Comparison of ENCODE assay signal across 9 mouse cellular contexts in genomic region chr5:119626662-119627061, GRCm38 (mm10). TPM values are rescaled to one million over a fixed set of nuclear protein-coding genes. Genes with fewer than 3 reads are reported as not detected.
DNase-seq lines count a peak whose midpoint lies in the region; ATAC-seq and TF ChIP-seq lines count a peak whose summit lies in the region.
"Had no signal": no experiment of that assay in that cellular context is flagged by ENCODE, and none has a peak within 500 bp of the region (broad histone marks: within the 10 kb centered on the region; RNA-seq: fewer than 3 reads in every experiment).

No protein-coding gene starts in this region.

- H3K9me3 ChIP-seq in heart, embryonic 11.5 days (replicated peaks; ENCODE audit: control insufficient read depth, low read length): no peaks in the 10 kb centered on the region
- no peaks in the 10 kb centered on the region for H3K9me3 ChIP-seq in heart, embryonic 14.5 days (ENCODE audit: control insufficient read depth, low read length)
- no peaks in the 10 kb centered on the region for H3K9me3 ChIP-seq in limb, embryonic 15.5 days
- no peaks in the 10 kb centered on the region for H3K9me3 ChIP-seq in stomach, postnatal 0 days (ENCODE audit: control insufficient read depth, low read length)

- H3K9ac ChIP-seq in heart, embryonic 11.5 days (ENCODE audit: low read depth, low read length): no peak overlapping the region
- no peak overlapping the region for H3K9ac ChIP-seq in heart, embryonic 14.5 days (ENCODE audit: low read length)
- no peak overlapping the region for H3K9ac ChIP-seq in limb, embryonic 15.5 days
- H3K9ac ChIP-seq in stomach, postnatal 0 days (ENCODE audit: low read length): no peak overlapping the region

- ATAC-seq in heart, embryonic 11.5 days (replicated peaks; ENCODE audit: insufficient number of reproducible peaks, low FRiP score, low TSS enrichment): no peak
- no peak for ATAC-seq in heart, embryonic 14.5 days (ENCODE audit: insufficient number of reproducible peaks, insufficient read depth, low FRiP score, low read depth)
- ATAC-seq in limb, embryonic 15.5 days (ENCODE audit: insufficient number of reproducible peaks, low FRiP score, low TSS enrichment, low read depth): no peak
- no peak for ATAC-seq in stomach, postnatal 0 days (ENCODE audit: low FRiP score, low TSS enrichment)

- H3K4me1 ChIP-seq in heart, embryonic 11.5 days (ENCODE audit: control insufficient read depth, insufficient read depth, low read length): 0 out of 2 replicates have a peak, but pooled peaks cover 6% of the 10 kb centered on the region
- peaks cover 5 to 12% of the 10 kb centered on the region in 2 experiments; a peak in 3 of 4 replicates for H3K4me1 ChIP-seq in heart, embryonic 14.5 days (ENCODE audit: control insufficient read depth in 2 of 2, insufficient read depth in 2 of 2, low read length in 2 of 2)
- peaks cover 37% of the 10 kb centered on the region for H3K4me1 ChIP-seq in limb, embryonic 15.5 days
- H3K4me1 ChIP-seq in stomach, postnatal 0 days (replicated peaks; ENCODE audit: control insufficient read depth, insufficient read depth): 0 out of 2 replicates have a peak, but pooled peaks cover 3% of the 10 kb centered on the region

- peak overlapping the region; percentile 16; the same call in 1 of the 2 replicates for H3K4me3 ChIP-seq in heart, embryonic 11.5 days (ENCODE audit: low read depth, low read length)
- peak overlapping the region in 1 of 2 experiments; percentile 22; a peak in 3 of 4 replicates for H3K4me3 ChIP-seq in heart, embryonic 14.5 days (ENCODE audit: control insufficient read depth in 1 of 2, insufficient read depth in 1 of 2, low read depth in 1 of 2, low read length in 2 of 2)
- H3K4me3 ChIP-seq in limb, embryonic 15.5 days: peak overlapping the region; percentile 18
- H3K4me3 ChIP-seq in stomach, postnatal 0 days (ENCODE audit: low read depth, low read length): no peak overlapping the region; the same call in 1 of the 2 replicates

- 7% methylated on average over 22 of the region's 22 CpGs for WGBS in heart, embryonic 11.5 days (ENCODE audit: insufficient replicate concordance)
- 5% methylated on average over 22 of the region's 22 CpGs for WGBS in heart, embryonic 14.5 days
- WGBS in limb, embryonic 15.5 days: 10% methylated on average over 22 of the region's 22 CpGs
- whole genome bisulfite sequencing in stomach, postnatal 0 days: 6% methylated on average over 22 of the region's 22 CpGs

- DNase-seq in heart, adult 8-10 months (ENCODE audit: low spot score): no peak
- DNase-seq in adrenal gland, postnatal 14 days: peak; percentile 76
- DNase-seq in stomach, postnatal 0 days (ENCODE audit: low spot score): peak; percentile 34
- no peak for DNase-seq in cerebellum, adult 9-11 months
- DNase-seq in layer of hippocampus, adult 18-20 months (ENCODE audit: low spot score in 2 of 2): no peak

- no peak overlapping the region for H3K27ac ChIP-seq in heart, embryonic 11.5 days (ENCODE audit: low read depth, low read length)
- no peak overlapping the region for H3K27ac ChIP-seq in heart, embryonic 14.5 days (replicated peaks in 1 of 2; ENCODE audit: control insufficient read depth in 1 of 2, insufficient read depth in 1 of 2, low read depth in 2 of 2, low read length in 2 of 2)
- peak overlapping the region; percentile 17; the same call in 1 of the 2 replicates for H3K27ac ChIP-seq in limb, embryonic 15.5 days
- H3K27ac ChIP-seq in stomach, postnatal 0 days (replicated peaks): no peak overlapping the region

- H3K36me3 ChIP-seq in heart, embryonic 11.5 days (ENCODE audit: control insufficient read depth, insufficient read depth, low read length): no peaks in the 10 kb centered on the region
- H3K36me3 ChIP-seq in heart, embryonic 14.5 days (ENCODE audit: control insufficient read depth, insufficient read depth, low read length): no peaks in the 10 kb centered on the region
- no peaks in the 10 kb centered on the region for H3K36me3 ChIP-seq in limb, embryonic 15.5 days
- H3K36me3 ChIP-seq in stomach, postnatal 0 days (ENCODE audit: control insufficient read depth, insufficient read depth, low read length): no peaks in the 10 kb centered on the region

- TF ChIP-seq CTCF in stomach, postnatal 0 days (IDR thresholded peaks at IDR 0.05; ENCODE audit: low read depth): no peak

- peaks cover 59% of the 10 kb centered on the region for H3K27me3 ChIP-seq in heart, embryonic 11.5 days (ENCODE audit: control insufficient read depth, insufficient read depth, low read length)
- H3K27me3 ChIP-seq in heart, embryonic 14.5 days (ENCODE audit: control insufficient read depth, insufficient read depth, low read length): peaks cover 77% of the 10 kb centered on the region
- peaks cover 64% of the 10 kb centered on the region for H3K27me3 ChIP-seq in limb, embryonic 15.5 days
- peaks cover 2% of the 10 kb centered on the region; the same call in 1 of the 2 replicates for H3K27me3 ChIP-seq in stomach, postnatal 0 days (ENCODE audit: control insufficient read depth, insufficient read depth, low read length)

- TF ChIP-seq EP300 in stomach, postnatal 0 days (optimal IDR thresholded peaks at IDR 0.05): no peak

- peak overlapping the region; percentile 47 for H3K4me2 ChIP-seq in heart, embryonic 11.5 days
- H3K4me2 ChIP-seq in heart, embryonic 14.5 days (ENCODE audit: low read length): peak overlapping the region; percentile 44
- peak overlapping the region; percentile 39 for H3K4me2 ChIP-seq in limb, embryonic 15.5 days
- peak overlapping the region; percentile 37; the same call in 1 of the 2 replicates for H3K4me2 ChIP-seq in stomach, postnatal 0 days (replicated peaks; ENCODE audit: low read depth)

RNA-seq across cellular contexts. Expression of gene Tbx3, which starts 43.8 kb away (rescaled TPM):
- polyA plus RNA-seq in heart, embryonic 11.5 days (2014; fragmentation: Nextera tagmentation; extraction: Ambion mirVana): 12.8 and 14.5 TPM in 2 replicates
- total RNA-seq in heart, adult 8-10 months (2022): 10 to 100 TPM in 3 of 4 experiments, 1 to 10 TPM in 1; 8.9 to 12.7 (median 10.2) TPM
- total RNA-seq in adrenal gland, postnatal 14 days (2021): 176 and 177 TPM in 2 replicates
- 6.0 and 7.9 TPM in 2 replicates for polyA plus RNA-seq in heart, embryonic 14.5 days (2014; fragmentation: Nextera tagmentation; extraction: Ambion mirVana)
- polyA plus RNA-seq in limb, embryonic 15.5 days (2015; fragmentation: Nextera tagmentation; extraction: Ambion mirVana): 20.8 and 23.5 TPM in 2 replicates
- 6.8 and 7.5 TPM in 2 replicates for polyA plus RNA-seq in stomach, postnatal 0 days (2015; fragmentation: Nextera tagmentation; extraction: Ambion mirVana)
- total RNA-seq in layer of hippocampus, adult 18-20 months (2021): 1 to 10 TPM; 2.7 to 3.1 TPM
- total RNA-seq: neutrophil, adult 5-6 weeks had no signal

Comparison
In these comparisons a context has a peak if more than half of its experiments do, and no peak if none do; other contexts are left out.
1. DNase-seq: peak in adrenal gland, postnatal 14 days (single experiment) and stomach, postnatal 0 days (single experiment); none in heart, adult 8-10 months (single experiment), cerebellum, adult 9-11 months (single experiment) and layer of hippocampus, adult 18-20 months (0 of 2).
2. Peak in every context shown above with its lines, with median percentiles within 50 percentile points of each other: H3K4me2 ChIP-seq.